In genomic region chr1:183634836-183635235, GRCm38 (mm10) we compare ENCODE assay signal across 15 mouse cellular contexts.
"Had no signal": no experiment of that assay in that cellular context is flagged by ENCODE, and none has a peak within 500 bp of the region (broad histone marks: within the 10 kb centered on the region; RNA-seq: fewer than 3 reads in every experiment).

No protein-coding gene starts in this region.

- H3K9ac ChIP-seq: neural tube, embryonic 15.5 days; stomach, embryonic 15.5 days had no signal

- H3K4me2 ChIP-seq: neural tube, embryonic 15.5 days; stomach, embryonic 15.5 days had no signal

- H3K9me3 ChIP-seq: neural tube, embryonic 15.5 days; stomach, embryonic 15.5 days had no signal

- H3K27ac ChIP-seq: neural tube, embryonic 15.5 days; stomach, embryonic 15.5 days; stomach, postnatal 0 days had no signal

- H3K36me3 ChIP-seq: neural tube, embryonic 15.5 days; stomach, embryonic 15.5 days had no signal

- H3K4me3 ChIP-seq: neural tube, embryonic 15.5 days; stomach, embryonic 15.5 days had no signal

- H3K27me3 ChIP-seq: neural tube, embryonic 15.5 days; stomach, embryonic 15.5 days had no signal

- H3K4me1 ChIP-seq: neural tube, embryonic 15.5 days; stomach, embryonic 15.5 days had no signal

- DNase-seq: retina, postnatal 1 day; right cerebral cortex, adult 18-20 months; right cerebral cortex, postnatal 14 days; right cerebral cortex, postnatal 25 days; right cerebral cortex, postnatal 4 days; spleen, adult 18-20 months; thymus, adult 18-20 months; thymus, adult 2 months; thymus, postnatal 14 days; thymus, postnatal 25 days; thymus, postnatal 36 days; thymus, postnatal 4 days had no signal
